Mouse (Mus musculus): ENCODE measurements at regions not wholly inside any gene's neighbourhood (a gene's known extent, or its start where the extent isn't known, plus 50 kb on each side); places are given as distances from the start of the nearest gene placed in this dataset.

DNA sequence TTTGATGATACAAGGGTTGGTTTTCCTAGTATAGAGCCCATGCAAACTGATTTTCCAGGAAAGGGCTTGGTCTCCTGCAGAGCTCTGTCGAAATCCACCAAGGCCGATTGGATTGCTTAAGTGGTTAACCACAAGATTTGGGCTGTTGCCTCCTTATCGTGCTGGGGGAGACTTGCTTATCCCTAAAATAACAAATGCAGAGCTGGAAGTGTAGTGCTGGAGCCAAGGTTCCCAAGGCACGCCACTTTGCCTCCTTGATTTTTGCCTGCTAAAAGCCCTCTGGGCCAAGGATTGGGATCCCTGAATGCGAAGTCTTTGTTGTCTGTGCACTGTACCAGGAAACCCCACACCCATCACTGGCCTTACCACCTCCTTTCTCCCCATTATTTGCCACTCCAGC is 52.8 kb upstream of the Tmem178 start:
- DNase-seq (ENCODE audit: low spot score in 2 of 2): no peak

- DNase-seq (ENCODE audit: low spot score in 2 of 2): no peak
Measured at GRCm38 (mm10) chr17:80889095-80889494, 55.3 kb upstream of the Tmem178 start.

DNA sequence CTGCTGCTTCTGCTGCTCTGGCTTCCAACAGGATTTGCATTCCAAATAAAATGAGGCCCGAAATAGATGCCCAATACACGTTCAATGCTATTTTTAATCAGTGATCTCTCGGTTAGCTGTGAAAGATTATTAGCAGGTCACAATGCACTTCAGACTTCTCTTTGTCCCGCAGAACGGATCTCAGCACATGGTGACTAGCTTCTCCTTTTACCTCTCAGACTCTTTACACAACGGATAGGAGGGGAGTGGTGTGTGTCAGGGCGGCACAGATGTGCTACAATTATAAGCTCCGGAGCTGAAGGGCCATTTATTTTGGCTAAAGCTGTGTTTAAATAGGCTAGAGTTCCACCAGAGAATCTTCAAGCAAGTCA is 56.7 kb upstream of the Tmem178 start:
- DNase-seq (ENCODE audit: low spot score in 2 of 2): no peak

- no peak for DNase-seq (ENCODE audit: low spot score in 2 of 2)
Measured at GRCm38 (mm10) chr17:80887021-80887748, 57.2 kb upstream of the Tmem178 start.

- DNase-seq (ENCODE audit: low spot score in 2 of 2): no peak
Measured at GRCm38 (mm10) chr17:80886211-80886701, 58.2 kb upstream of the Tmem178 start.

- no peak for DNase-seq (ENCODE audit: low spot score in 2 of 2)
Measured at GRCm38 (mm10) chr17:80885706-80886105, 58.7 kb upstream of the Tmem178 start.

- DNase-seq (ENCODE audit: low spot score in 2 of 2): no peak
Measured at GRCm38 (mm10) chr17:80884886-80885285, 59.5 kb upstream of the Tmem178 start.

- DNase-seq (ENCODE audit: low spot score in 2 of 2): no peak
Measured at GRCm38 (mm10) chr17:80882476-80882875, 62.0 kb upstream of the Tmem178 start.

- DNase-seq (ENCODE audit: low spot score in 2 of 2): no peak
Measured at GRCm38 (mm10) chr17:80880325-80880724, 64.1 kb upstream of the Tmem178 start.

DNA sequence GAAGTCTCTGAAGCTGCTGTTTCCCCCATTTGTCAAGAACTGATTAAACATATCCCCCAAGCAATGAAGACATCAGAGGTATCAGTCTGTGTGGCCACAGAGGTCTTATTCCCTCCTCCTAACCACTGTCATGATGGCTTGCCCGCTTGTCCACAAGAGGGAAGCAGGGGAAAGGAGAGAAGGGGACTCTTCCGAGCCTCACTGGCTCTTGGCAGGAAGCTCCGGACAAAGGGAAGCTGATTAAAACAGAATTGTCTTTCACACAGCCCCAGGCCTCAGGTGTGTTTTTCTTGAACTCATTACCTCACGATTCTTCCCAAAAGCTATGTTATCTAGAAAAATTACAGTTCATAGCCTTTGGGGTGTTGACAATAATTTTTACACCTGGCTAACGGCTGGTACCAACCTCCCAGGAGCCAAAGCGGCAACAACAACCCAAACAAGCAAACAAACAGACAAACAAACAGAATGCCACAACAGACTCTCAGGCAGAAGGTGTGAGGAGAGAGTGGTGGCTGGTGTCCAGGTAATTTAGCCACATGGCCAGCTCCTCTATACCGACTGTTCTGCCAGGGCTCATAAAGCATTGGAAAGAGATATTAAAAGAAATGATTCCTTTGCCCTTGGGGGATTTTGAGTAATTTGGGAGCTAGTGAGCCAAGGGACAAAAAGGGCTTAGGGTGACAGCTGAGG is 68.9 kb upstream of the Tmem178 start:
- DNase-seq (ENCODE audit: low spot score in 2 of 2): no peak

DNA sequence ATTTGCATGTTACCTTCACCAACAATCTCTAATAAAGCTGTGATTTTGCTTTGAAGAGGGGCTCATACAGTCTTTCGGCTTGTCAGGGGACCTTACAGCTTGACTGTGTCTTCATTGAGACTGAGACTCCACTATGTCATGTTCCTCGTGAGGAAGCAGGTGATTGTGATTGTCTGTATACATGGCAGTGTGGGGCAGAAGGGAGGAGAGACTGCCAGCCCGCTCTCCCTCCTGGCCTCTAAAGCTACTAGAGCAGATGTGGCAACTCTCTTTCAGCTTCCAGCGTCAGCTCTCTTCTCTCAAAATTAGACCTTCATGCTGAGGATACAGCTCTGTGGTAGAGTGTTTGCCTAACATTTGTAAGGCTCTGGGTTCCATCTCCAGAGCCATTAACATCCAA is 73.5 kb upstream of the Tmem178 start:
- DNase-seq (ENCODE audit: low spot score in 2 of 2): no peak

DNA sequence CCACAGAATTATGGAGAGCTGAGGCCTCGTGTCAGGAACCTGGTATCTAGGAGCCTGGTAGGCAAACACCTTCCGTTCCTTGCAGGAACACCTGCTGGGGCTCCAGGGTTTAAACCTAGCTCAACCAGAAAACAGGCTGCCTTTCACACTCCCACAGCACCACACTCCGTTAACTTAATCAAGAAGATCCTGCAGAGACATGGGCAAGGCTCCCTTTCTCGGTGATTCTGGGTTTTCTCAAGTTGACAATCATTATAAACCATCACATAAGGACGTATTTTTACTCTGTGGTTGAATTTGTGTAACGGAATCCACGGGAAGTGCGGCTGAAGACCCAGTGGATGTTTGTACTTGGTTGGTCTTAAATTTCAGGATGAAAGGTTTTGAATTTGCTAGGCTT is 82.1 kb upstream of the Tmem178 start:
- no peak for DNase-seq (ENCODE audit: low spot score in 2 of 2)

DNA sequence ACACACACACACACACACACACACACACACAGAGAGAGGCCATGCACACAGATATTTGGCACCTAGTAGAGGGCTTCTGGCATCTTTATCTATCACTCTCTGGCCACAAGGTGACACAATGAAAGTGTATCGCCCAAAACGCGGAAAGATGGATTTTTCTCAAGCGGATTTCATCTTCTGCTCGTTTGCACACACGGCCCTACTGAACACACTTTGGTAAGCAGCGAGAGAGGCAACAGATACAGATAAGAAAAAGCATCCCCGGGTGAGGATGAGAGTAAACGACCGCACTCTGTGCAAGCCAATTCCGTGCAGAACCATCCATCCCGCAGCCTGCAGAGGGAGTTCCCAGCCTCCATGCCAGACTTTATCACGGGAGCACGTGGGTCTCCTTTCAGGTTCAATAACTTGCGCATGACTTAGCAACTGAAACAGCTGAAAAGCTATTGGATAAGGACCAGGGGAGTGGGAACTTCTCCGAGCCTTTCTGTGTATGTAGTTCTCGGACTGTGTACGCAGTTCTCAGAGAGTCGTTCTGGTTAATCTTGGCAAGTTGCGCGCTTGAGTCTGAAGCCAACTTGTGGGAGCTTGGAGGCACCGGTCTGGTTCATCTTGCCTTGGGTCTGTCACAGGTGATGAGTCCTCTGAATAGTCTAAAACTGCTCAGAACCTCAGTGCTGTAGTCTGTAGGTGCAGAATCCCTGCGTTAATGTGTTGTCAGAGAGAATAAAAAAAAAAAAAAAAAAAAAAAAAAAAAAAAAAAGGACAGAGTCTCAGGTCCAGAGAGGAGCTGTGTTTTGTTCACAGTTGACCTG is 97.2 kb upstream of the Tmem178 start:
- DNase-seq (ENCODE audit: low spot score in 2 of 2): no peak

DNA sequence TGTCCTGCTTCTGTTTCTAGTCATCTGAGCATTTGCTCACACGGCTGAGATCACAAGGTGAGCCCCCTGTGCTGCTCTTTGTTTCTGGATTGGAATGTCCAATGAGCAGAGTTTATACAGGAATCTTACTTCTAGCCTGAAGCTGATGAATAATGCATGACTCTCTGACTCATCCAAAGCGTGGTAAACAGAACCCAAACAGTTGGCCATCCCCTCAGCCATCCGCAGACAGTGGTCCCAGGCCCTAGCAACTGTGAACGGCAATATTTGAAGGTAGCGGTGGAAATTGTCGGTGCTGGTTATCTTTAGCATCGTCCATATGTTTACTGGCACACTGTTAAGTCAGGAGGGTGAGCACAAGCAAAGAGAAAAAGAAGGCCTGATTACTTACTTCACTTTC is 99.1 kb upstream of the Tmem178 start:
- DNase-seq (ENCODE audit: low spot score in 2 of 2): no peak

- no peak for DNase-seq (ENCODE audit: low spot score in 2 of 2)
Measured at GRCm38 (mm10) chr17:80841903-80842302, 102.5 kb upstream of the Tmem178 start.

GRCm38 (mm10) chr17:80840896-80841295 is 103.5 kb upstream of the Tmem178 start:
- DNase-seq (ENCODE audit: low spot score in 2 of 2): no peak

DNA sequence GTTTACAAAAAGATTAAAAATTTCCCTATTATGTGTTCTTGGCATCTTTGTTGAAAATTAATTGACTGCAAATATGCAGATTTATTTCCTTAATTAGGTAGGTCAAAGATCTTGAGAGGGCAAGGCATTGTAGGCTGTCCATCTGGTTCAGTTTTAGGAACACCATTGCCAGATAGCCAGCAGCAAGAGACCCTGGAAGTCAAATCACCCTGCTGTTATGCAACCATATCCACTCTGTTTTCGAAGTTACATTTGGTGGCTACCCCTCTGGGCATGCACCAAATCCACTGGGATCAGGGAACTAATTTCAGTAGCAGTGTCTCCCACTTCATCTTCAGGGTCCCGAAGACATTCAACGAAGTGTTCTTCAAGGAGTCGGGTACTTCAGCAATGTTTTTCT is 104.0 kb upstream of the Tmem178 start:
- DNase-seq (ENCODE audit: low spot score in 2 of 2): no peak

DNA sequence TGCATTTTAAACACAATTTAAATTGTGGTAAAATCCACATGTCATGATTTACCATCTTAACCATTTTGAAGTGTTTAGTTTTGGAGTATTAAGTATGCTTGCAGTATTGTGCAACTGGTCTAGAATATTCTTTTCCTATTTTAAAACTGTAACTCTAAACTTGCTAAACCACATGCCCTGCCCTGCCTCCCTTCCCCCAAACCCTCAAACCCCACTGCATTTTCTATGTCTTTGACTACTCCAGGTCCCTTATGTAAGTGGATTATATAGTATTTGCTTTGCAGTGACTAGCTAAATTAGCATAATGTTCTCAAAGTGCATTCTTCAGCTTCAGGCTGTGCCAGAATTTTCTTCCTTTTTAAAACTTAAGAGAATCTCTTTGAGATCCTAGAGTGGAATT is 106.4 kb upstream of the Map4k3 start:
- DNase-seq (ENCODE audit: low spot score in 2 of 2): no peak

DNA sequence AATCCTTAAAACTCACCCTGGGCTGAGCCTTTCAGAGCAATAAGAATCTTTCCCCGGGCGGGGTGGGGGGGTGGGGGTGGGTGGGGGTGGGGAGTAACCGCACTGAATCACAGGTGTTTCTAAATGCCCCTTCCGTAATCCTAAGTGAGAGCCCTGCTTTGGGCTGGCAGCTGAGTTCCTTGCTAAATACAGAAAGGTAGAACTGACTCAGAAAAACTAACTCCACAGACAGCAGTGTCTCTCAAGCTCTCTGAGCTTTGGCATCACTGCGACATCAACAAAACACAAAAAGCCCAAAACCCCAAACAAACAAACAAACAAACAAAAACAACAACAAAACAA is 105.9 kb upstream of the Map4k3 start:
- no peak for DNase-seq (ENCODE audit: low spot score in 2 of 2)

- no peak for DNase-seq (ENCODE audit: low spot score in 2 of 2)
Measured at GRCm38 (mm10) chr17:80833355-80834175, 105.3 kb upstream of the Map4k3 start.

GRCm38 (mm10) chr17:80831686-80832085 is 103.4 kb upstream of the Map4k3 start:
- DNase-seq (ENCODE audit: low spot score in 2 of 2): no peak

GRCm38 (mm10) chr17:80827896-80828295 is 99.6 kb upstream of the Map4k3 start:
- DNase-seq (ENCODE audit: low spot score in 2 of 2): no peak
